Mouse (Mus musculus) urinary bladder, postnatal 10 days (tissue): Measurements from ENCODE around the gene Thumpd3.

Source experiments
- DNase-seq: peaks from one replicate; pipeline ENCODE4 v3.0.0; 2022; ENCODE audit warnings: low spot score

Gene Thumpd3

GRCm38 (mm10) chr6:113078031-113078721 lies 32.2 kb downstream of the Thumpd3 start:
- no peak for DNase-seq

GRCm38 (mm10) chr6:113079492-113079891 lies 33.5 kb downstream of the Thumpd3 start:
- no peak for DNase-seq

GRCm38 (mm10) chr6:113082229-113082628 lies 36.2 kb downstream of the Thumpd3 start:
- no peak for DNase-seq

- no peak for DNase-seq
Measured at GRCm38 (mm10) chr6:113084590-113084989, 38.6 kb downstream of the Thumpd3 start.

- no peak for DNase-seq
Measured at GRCm38 (mm10) chr6:113093206-113093605, 47.2 kb downstream of the Thumpd3 start.

GRCm38 (mm10) chr6:113095547-113095946 lies 49.5 kb downstream of the Thumpd3 start:
- DNase-seq: no peak

GRCm38 (mm10) chr6:113097662-113098061 lies 51.6 kb downstream of the Thumpd3 start:
- DNase-seq: no peak

GRCm38 (mm10) chr6:113099640-113100289 lies 53.7 kb downstream of the Thumpd3 start:
- peak; percentile 62 for DNase-seq

- DNase-seq: no peak
Measured at GRCm38 (mm10) chr6:113102541-113102940, 56.5 kb downstream of the Thumpd3 start.

- no peak for DNase-seq
Measured at GRCm38 (mm10) chr6:113103765-113104164, 57.7 kb downstream of the Thumpd3 start.

GRCm38 (mm10) chr6:113109378-113109777 lies 63.4 kb downstream of the Thumpd3 start:
- no peak for DNase-seq

GRCm38 (mm10) chr6:113109956-113110355 lies 63.9 kb downstream of the Thumpd3 start:
- DNase-seq: no peak
